Mouse (Mus musculus): ENCODE results near the gene Nlgn2. TPM values are rescaled to one million over a fixed set of nuclear protein-coding genes. Genes with fewer than 3 reads are reported as not detected.

The Nlgn2 gene
- 100 to 1,000 TPM; 189 to 200 (median 199) TPM for total RNA-seq (2022)

GRCm38 (mm10) chr11:69837604-69837951 lies at the start of gene Nlgn2:
Gene Nlgn2, minus strand, starts transcription at chr11:69837784.
- no peak for DNase-seq (ENCODE audit: low spot score in 2 of 2)

- no peak for DNase-seq (ENCODE audit: low spot score in 2 of 2)
Measured at GRCm38 (mm10) chr11:69886907-69887635, 49.5 kb upstream of the Nlgn2 start.

GRCm38 (mm10) chr11:69884663-69885062 lies 47.1 kb upstream of the Nlgn2 start:
- DNase-seq (ENCODE audit: low spot score in 2 of 2): no peak

- DNase-seq (ENCODE audit: low spot score in 2 of 2): no peak
Measured at GRCm38 (mm10) chr11:69884240-69884639, 46.7 kb upstream of the Nlgn2 start.

GRCm38 (mm10) chr11:69883527-69884151 lies 46.1 kb upstream of the Nlgn2 start:
- DNase-seq (ENCODE audit: low spot score in 2 of 2): no peak

- DNase-seq (ENCODE audit: low spot score in 2 of 2): no peak
Measured at GRCm38 (mm10) chr11:69883066-69883465, 45.5 kb upstream of the Nlgn2 start.

GRCm38 (mm10) chr11:69881787-69882670 lies 44.4 kb upstream of the Nlgn2 start:
- no peak for DNase-seq (ENCODE audit: low spot score in 2 of 2)

GRCm38 (mm10) chr11:69880853-69881603 lies 43.4 kb upstream of the Nlgn2 start, which contains the start of gene Kctd11:
Gene Kctd11, minus strand, starts transcription at chr11:69881406.
- peak; percentile 50 to 53 for DNase-seq (ENCODE audit: low spot score in 2 of 2)

- no peak for DNase-seq (ENCODE audit: low spot score in 2 of 2)
Measured at GRCm38 (mm10) chr11:69880506-69880852, 42.9 kb upstream of the Nlgn2 start.

- no peak for DNase-seq (ENCODE audit: low spot score in 2 of 2)
Measured at GRCm38 (mm10) chr11:69879711-69880110, 42.1 kb upstream of the Nlgn2 start.

- DNase-seq (ENCODE audit: low spot score in 2 of 2): no peak
Measured at GRCm38 (mm10) chr11:69878952-69879351, 41.4 kb upstream of the Nlgn2 start.

- DNase-seq (ENCODE audit: low spot score in 2 of 2): no peak
Measured at GRCm38 (mm10) chr11:69878399-69878798, 40.8 kb upstream of the Nlgn2 start.

GRCm38 (mm10) chr11:69877878-69878277 lies 40.3 kb upstream of the Nlgn2 start, which contains the start of gene Tmem95:
Gene Tmem95, minus strand, starts transcription at chr11:69878018.
- no peak for DNase-seq (ENCODE audit: low spot score in 2 of 2)

- peak; percentile 62 to 78 for DNase-seq (ENCODE audit: low spot score in 2 of 2)
Measured at GRCm38 (mm10) chr11:69876867-69877266, 39.3 kb upstream of the Nlgn2 start.

- peak in 1 of 2 experiments; percentile 39 for DNase-seq (ENCODE audit: low spot score in 2 of 2)
Measured at GRCm38 (mm10) chr11:69876186-69876585, 38.6 kb upstream of the Nlgn2 start.

- DNase-seq (ENCODE audit: low spot score in 2 of 2): no peak
Measured at GRCm38 (mm10) chr11:69872451-69872850, 34.9 kb upstream of the Nlgn2 start.

GRCm38 (mm10) chr11:69871822-69872221 lies 34.2 kb upstream of the Nlgn2 start:
- DNase-seq (ENCODE audit: low spot score in 2 of 2): no peak

- no peak for DNase-seq (ENCODE audit: low spot score in 2 of 2)
Measured at GRCm38 (mm10) chr11:69870289-69871069, 32.9 kb upstream of the Nlgn2 start.

GRCm38 (mm10) chr11:69867335-69867734 lies 29.8 kb upstream of the Nlgn2 start:
- DNase-seq (ENCODE audit: low spot score in 2 of 2): no peak

- DNase-seq (ENCODE audit: low spot score in 2 of 2): no peak
Measured at GRCm38 (mm10) chr11:69865561-69865960, 28.0 kb upstream of the Nlgn2 start.

Measured in layer of hippocampus, adult 8-10 months (tissue).